Mouse (Mus musculus): ENCODE results near the gene Maml3.

Maml3 gene

GRCm38 (mm10) chr3:51670414-51671070 is 434.3 kb downstream of the Maml3 start:
- DNase-seq (ENCODE audit: low spot score in 2 of 2) = peak in 1 of 2 experiments; percentile 49

GRCm38 (mm10) chr3:51668607-51669006 is 436.3 kb downstream of the Maml3 start:
- no peak for DNase-seq (ENCODE audit: low spot score in 2 of 2)

GRCm38 (mm10) chr3:51662557-51662956 is 442.3 kb downstream of the Maml3 start:
- peak in 1 of 2 experiments; percentile 66 for DNase-seq (ENCODE audit: low spot score in 2 of 2)

- peak in 1 of 2 experiments; percentile 67 for DNase-seq (ENCODE audit: low spot score in 2 of 2)
Measured at GRCm38 (mm10) chr3:51661880-51662550, 442.9 kb downstream of the Maml3 start.

GRCm38 (mm10) chr3:51661376-51661775 is 443.5 kb downstream of the Maml3 start:
- no peak for DNase-seq (ENCODE audit: low spot score in 2 of 2)

GRCm38 (mm10) chr3:51660821-51661276 is 444.0 kb downstream of the Maml3 start:
- DNase-seq (ENCODE audit: low spot score in 2 of 2) = no peak

GRCm38 (mm10) chr3:51660060-51660459 is 444.8 kb downstream of the Maml3 start, which contains the start of gene Mgst2:
Gene Mgst2, plus strand, starts transcription at chr3:51660360.
- DNase-seq (ENCODE audit: low spot score in 2 of 2) = no peak

- no peak for DNase-seq (ENCODE audit: low spot score in 2 of 2)
Measured at GRCm38 (mm10) chr3:51659415-51659814, 445.5 kb downstream of the Maml3 start.

GRCm38 (mm10) chr3:51654303-51655055 is 450.4 kb downstream of the Maml3 start:
- DNase-seq (ENCODE audit: low spot score in 2 of 2) = no peak

GRCm38 (mm10) chr3:51652701-51653100 is 452.2 kb downstream of the Maml3 start:
- peak; percentile 30 to 71 for DNase-seq (ENCODE audit: low spot score in 2 of 2)

- peak; percentile 84 to 94 for DNase-seq (ENCODE audit: low spot score in 2 of 2)
Measured at GRCm38 (mm10) chr3:51652292-51652691, 452.6 kb downstream of the Maml3 start.

GRCm38 (mm10) chr3:51651149-51651548 is 453.7 kb downstream of the Maml3 start:
- no peak for DNase-seq (ENCODE audit: low spot score in 2 of 2)

- no peak for DNase-seq (ENCODE audit: low spot score in 2 of 2)
Measured at GRCm38 (mm10) chr3:51649986-51650385, 454.9 kb downstream of the Maml3 start.

- DNase-seq (ENCODE audit: low spot score in 2 of 2) = no peak
Measured at GRCm38 (mm10) chr3:51649426-51649825, 455.4 kb downstream of the Maml3 start.

- DNase-seq (ENCODE audit: low spot score in 2 of 2) = peak; percentile 61 to 82
Measured at GRCm38 (mm10) chr3:51648037-51648664, 456.7 kb downstream of the Maml3 start.

- DNase-seq (ENCODE audit: low spot score in 2 of 2) = no peak
Measured at GRCm38 (mm10) chr3:51647356-51647755, 457.5 kb downstream of the Maml3 start.

- no peak for DNase-seq (ENCODE audit: low spot score in 2 of 2)
Measured at GRCm38 (mm10) chr3:51646301-51646700, 458.6 kb downstream of the Maml3 start.

GRCm38 (mm10) chr3:51645484-51645883 is 459.4 kb downstream of the Maml3 start:
- DNase-seq (ENCODE audit: low spot score in 2 of 2) = no peak

GRCm38 (mm10) chr3:51638260-51638659 is 466.6 kb downstream of the Maml3 start:
- no peak for DNase-seq (ENCODE audit: low spot score in 2 of 2)

- DNase-seq (ENCODE audit: low spot score in 2 of 2) = no peak
Measured at GRCm38 (mm10) chr3:51637326-51637725, 467.6 kb downstream of the Maml3 start.

GRCm38 (mm10) chr3:51636700-51637099 is 468.2 kb downstream of the Maml3 start:
- peak in 1 of 2 experiments; percentile 64 for DNase-seq (ENCODE audit: low spot score in 2 of 2)

- no peak for DNase-seq (ENCODE audit: low spot score in 2 of 2)
Measured at GRCm38 (mm10) chr3:51635960-51636359, 468.9 kb downstream of the Maml3 start.

Data from spleen, postnatal 4 days (tissue).